Mouse (Mus musculus): ENCODE measurements around the gene Six1.

GRCm38 (mm10) chr12:73045724-73046606 lies 7.7 kb downstream of the Six1 start:
- TF ChIP-seq CTCF (IDR thresholded peaks at IDR 0.05; ENCODE audit: low read depth): peak; percentile 5; the same call in 1 of the 2 replicates
- no peak for TF ChIP-seq EP300 (optimal IDR thresholded peaks at IDR 0.05)

All from stomach, postnatal 0 days (tissue).